Mouse (Mus musculus): ENCODE measurements at regions not wholly inside any gene's neighbourhood (a gene's known extent, or its start where the extent isn't known, plus 50 kb on each side); places are given as distances from the start of the nearest gene placed in this dataset.

DNA sequence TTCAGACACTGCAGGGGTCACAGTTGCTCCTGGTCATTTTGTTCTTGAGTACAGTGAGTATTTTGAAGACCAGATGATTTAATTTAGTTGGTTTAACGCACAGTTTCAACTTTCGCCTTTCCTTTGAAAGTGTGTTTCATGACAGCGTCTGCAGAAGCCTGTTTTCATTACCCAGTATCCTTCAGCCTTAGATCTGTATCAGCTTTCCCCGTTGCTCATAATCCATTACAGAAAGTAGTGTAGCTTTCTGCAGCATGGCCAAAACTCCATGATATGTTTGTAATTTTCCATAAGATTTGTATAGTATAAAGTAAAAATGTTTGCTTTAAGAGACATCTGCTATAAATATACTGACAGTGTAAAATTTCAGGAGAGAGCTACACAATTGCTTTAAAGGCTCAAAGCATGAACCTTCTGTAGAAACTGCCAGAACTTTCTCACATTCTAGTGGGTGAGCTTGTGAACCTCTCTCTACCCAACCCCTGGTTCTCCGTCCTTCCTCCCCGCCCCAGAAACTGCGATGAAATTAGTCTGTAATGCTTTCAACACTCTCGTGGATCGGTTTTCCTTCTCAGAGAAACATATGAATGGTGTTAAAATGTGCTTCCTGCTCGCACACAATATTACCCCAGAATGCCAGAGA, 506.6 kb upstream of the Adgrl2 start:
- no peak for DNase-seq

DNA sequence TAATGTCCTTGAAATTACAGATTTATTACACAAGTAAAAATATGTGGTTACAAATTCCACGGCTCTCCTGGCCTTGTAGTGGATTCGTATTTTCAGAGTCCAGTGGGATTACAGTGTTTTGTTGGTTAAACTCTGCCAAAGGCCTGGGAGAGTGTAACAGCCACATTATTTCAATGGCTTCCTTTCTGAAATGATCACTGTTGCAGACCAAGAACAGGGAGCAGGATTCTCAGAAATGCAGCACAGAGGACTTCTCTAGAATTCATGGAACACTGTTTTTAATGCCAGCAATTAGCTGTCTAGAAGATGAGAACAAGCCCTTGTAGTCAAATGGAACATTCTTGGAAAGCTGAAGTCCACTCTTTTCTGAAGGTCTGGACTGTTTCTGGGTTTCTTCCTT, 505.8 kb upstream of the Adgrl2 start:
- no peak for DNase-seq

DNA sequence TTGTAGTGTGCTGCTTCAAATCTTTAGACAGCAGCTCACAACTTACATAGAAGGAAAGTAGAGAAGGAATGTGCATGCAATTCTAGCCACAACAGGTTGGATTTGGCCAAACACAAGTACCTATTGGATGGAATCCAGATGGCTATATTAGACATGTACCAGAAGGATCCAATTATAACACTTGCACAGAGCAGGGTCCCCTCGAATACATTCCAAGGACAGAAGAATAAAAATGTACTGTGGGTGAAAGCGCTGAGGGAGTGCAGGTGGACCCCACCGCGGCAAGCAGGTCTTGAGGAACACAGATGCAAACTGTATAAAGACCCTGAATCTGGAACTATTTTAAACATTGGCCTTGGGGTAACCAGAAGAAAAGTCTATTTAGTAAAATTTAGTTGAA, 497.8 kb upstream of the Adgrl2 start:
- no peak for DNase-seq

DNA sequence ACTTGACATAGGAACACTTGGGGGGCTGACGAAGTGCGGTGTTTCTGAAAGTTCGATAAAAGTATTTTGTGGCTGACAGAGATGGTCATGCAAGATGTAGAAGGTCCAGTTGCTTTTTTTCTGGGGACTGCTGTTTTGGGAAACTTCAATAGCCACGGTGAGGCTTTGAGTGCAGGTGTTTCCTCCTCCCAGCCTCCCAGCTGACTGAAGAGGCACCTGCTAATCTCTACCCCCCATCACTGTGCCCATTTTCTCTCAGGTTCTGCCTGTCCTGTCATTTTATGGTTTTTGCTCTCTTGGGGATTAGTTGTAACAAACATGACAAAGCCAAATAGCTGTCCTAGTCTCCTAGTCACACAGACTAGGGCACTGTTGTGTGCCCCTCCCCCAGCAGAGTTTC, 495.1 kb upstream of the Adgrl2 start:
- DNase-seq: peak; percentile 19 to 28

DNA sequence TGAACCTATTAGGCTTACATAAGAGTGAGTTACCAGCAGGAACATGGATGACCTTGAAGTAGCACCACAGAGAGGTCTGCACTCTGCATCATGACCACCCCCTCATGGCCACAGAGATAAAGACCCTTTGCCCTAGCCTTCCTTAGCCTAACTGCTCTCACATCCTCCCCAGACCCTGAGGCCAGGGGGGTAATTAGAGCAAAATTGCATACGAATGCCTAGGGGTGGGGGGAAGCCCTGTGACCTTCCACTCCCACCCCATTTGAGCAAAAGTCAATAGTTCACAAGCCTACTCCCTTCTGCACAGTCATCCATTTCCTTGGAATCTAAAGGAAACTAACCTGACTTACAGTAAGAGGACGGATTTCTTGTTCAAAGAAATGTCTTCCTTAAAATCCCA, 494.0 kb upstream of the Adgrl2 start:
- no peak for DNase-seq

DNA sequence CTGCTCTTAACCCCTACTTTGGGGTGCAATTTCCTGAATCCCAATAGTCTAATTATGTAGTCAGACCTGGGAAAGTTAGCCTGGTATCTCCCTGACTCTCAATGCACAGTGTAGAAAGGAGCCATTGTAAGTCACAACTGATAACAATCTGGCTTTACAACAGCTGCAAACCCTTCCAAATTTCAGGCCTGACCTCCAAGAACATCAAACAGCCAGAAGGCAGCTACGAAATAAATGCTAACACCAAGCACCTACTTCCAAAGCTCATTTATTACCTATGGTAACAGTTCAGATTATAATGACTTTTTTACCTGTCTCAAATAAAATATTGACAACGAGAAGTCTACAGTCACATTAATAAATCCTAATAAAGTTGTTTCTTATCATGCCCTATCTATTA, 485.8 kb upstream of the Adgrl2 start:
- DNase-seq: no peak

DNA sequence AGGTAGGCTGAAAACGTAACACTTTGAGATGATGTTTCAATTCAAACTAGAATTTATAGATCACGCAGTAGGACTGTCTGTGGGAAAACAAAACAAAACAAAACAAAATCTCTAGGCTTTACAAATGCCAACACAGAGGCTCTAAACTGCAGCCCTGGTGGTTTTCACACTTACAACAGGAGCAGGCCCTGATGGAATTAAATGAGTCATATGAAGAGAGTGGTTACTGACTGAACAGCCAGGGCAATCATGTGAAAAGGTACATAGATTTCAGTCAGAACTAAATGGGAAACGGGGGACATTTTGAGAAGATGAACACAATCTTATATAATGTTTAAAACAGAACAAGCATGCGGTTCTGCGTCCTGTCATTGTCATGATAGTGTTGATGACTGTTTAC, 476.6 kb upstream of the Adgrl2 start:
- no peak for DNase-seq

DNA sequence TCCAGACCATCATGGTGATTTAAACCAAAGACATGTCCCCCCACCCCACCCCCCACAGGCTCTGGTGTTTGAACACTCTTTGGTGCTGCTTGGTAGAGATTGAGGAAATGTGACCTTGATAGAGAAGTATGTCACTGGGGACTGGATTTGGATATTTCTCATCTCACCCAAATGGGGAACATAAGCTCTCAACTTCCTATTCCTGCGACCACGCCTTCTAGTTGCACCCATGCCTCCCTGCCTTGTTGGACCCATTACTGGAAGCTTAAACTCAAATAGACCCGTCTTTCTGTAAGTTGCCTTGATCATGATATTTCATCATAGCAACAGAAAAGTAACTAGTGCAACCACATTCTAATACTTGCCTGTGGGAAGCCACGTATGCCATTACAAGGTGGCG, 474.2 kb upstream of the Adgrl2 start:
- no peak for DNase-seq

DNA sequence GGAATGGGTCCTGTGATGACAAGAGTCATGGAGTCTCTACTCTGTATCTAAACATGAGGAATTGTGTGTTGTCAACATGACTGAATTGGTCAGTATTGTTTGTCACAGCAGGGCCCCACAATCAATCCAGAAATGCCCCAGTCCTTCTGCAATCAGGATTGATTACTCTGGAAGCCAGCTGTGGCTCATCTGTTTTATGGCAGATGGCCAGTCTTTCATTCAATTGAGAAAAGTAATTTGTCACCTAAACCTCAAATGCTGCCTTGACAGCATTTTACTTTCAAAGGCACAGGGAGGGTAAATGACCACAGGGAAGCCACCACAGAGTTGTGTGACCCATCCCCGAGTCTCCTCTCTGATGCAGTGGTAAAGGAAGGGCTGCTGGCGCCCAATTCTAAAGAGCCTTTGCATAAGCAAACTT, 471.8 kb upstream of the Adgrl2 start:
- no peak for DNase-seq

DNA sequence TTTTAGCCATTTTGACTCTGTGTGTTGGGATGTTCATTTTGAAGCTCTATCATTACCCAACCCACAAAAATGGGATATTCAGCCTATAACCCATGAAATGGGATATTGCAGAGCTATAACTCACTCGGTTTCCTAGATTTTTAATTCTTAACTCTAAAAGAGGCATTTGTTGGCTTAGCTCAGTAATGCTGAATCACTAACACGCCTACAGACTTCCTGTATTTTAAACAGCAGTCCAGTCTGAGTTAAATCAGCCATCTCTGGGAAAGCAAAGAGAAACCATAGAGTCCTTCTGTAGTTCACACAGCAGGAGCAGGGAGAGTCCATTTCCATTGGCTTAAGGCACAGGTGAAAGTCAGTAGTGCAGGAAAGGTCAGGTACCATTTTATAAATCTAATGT, 471.3 kb upstream of the Adgrl2 start:
- DNase-seq: no peak

DNA sequence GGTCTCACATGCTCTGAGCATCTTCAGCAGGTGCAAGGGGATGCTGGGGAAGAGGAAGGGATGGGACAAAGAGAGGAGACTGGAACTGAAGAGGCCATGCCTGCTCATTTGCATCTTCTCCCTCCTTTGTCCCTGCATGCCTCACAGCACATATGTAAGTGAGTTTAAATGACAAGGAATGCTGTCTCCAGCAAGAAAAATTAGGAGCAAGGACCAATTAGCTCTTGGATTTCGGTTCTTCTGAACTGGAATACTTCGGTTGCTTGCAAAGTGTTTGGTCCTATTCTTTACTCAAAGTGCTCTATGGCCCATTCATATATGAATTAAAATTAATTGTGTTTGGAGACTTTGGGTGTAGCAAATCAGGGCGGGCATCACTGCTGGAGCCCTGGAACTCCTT, 459.0 kb upstream of the Adgrl2 start:
- no peak for DNase-seq

DNA sequence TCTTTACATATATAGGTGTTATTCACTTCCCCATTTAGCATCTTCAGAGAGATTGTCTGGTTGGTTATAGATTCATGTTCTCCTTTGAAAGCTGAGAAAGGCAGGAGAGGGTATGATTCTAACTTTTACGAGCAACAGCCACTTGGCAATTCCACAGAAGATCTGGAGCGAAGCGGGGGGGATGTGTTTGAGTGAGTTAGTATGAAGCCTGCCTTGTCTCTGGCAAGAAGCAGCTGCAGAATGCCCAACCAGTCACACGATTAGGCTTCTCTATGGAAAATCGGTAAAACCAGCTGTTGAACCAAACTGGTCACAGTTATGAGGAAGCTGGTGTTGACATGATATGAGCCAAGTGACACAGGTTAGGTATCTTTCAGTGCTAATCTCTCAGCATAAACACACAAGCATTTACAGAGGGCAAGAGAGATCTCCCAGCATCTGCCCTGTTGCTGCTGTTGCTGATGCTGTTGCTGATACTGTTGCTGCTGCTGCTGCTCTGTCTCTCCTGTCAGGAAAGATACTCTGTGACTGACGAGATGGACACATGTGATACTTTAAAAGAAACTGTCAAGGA, 455.7 kb upstream of the Adgrl2 start:
- DNase-seq: no peak

DNA sequence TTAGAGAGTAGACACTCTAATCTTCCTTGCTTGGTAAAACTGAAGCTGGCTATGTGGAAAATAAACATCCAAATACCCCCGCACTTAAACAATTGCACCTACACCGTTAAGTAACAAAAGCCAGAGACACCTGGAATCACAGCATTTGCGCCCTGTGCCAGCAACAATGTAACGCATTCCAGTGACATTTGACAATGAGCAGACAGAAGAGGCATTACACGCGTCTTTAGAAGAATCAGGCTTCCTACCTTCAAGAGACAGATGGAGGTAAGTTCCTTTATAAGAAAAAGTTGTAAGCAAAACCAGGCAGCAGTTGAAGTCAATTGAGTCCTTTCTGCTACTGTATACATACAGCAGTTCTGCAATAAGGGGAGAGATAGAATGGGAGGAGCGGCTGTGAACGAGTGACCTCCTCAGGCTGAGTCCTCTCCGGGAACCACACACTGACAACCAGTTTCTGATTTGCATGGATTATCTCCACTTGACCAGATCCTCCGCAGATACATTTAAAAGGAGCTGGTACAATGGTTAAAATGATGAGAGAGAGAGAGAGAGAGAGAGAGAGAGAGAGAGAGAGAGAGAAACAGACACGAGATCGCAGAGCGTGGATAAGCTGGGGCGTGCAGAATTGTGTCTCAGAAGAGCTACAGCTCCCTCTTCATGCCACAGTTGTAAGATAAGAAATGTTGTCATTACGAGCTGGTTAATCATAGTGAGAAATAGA, 454.7 kb upstream of the Adgrl2 start:
- DNase-seq: no peak

DNA sequence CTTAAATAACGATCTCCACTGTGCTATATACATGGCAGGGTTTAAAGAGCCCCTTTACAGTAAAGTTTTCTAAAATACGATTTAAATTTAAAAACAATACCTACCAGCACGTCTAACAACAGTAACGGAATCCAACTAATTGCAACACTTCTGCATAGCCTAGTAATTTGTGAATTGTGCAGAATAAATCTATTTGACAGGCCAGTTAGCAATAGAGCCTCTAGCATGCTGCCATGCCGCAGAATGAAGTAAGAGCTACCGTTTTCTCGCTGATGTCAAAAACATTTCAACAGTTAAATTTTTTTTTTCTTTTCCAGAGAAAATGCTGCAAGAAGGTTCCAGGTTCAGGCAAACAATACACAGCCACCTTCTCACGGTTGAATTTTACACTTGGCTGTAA, 454.0 kb upstream of the Adgrl2 start:
- DNase-seq: no peak

DNA sequence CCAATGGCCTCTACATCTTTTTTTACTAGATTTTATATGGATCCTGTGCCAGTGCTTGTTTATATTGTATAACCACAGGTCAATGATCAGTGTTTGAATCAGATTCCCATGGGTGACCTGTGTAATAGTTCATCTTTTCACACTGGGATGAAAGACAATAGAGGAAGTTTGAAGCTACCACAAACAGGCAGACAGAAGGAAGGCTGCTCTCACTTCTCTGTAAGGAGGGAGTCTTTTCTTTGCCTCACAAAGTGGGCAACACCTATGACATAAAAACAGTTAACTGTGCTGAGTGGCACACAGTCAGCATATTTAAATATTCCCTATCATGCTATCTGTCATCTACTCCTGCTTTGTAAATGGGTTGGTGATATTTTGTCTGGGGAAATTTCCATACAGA, 450.9 kb upstream of the Adgrl2 start:
- no peak for DNase-seq

DNA sequence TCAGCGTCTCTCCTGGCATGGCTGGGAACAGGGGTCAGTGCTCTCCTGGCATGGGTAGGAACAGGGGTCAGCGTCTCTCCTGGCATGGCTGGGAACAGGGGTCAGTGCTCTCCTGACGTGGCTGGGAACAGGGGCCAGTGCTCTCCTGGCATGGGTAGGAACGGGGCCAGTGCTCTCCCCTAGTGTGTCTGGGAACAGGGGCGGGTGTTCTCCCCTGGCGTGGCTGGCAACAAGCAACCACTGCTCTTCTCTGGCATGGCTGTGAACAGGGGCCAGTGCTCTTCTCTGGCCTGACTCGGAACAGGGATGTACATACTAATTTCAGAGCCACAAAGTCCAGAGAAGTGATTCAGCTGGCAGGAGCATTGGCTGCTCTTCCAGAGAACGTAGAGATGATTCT, 447.4 kb upstream of the Adgrl2 start:
- no peak for DNase-seq

DNA sequence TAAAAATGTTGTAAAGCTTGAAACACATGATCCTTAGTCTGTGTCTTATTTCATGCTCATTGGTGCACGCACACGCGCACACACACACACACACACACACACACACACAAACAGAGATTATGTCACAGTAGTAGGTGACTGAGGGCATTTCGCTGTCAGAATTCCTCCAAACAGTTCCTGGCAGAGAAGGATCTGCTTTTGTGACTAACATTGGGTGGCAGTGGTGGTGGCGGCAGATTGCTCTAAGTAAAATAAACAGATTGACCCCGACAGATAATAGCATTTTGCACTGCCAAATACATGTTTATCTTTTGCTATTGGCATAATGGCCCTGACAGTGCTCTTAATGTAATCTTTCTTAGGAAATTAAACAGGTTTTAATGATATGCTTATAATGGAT, 446.6 kb upstream of the Adgrl2 start:
- no peak for DNase-seq

DNA sequence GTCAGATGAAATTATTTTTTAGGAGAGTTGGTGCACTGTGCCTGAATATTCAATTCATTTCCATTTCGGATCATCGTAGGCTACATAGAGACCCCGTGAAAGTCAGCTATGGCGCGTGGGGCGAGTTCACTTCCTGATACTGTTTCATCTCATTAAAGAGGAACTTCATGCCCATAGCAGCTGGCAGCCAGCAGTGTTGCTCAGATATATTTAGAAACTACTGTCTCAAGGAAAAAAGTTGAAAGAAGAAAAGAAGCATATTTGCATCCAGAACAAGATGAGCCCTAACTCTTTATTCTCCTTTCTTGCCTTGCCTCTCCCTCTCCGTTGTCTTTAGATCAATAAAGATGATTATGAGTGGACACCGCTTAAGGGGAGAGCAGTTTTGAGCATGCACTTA, 446.1 kb upstream of the Adgrl2 start:
- DNase-seq: no peak

DNA sequence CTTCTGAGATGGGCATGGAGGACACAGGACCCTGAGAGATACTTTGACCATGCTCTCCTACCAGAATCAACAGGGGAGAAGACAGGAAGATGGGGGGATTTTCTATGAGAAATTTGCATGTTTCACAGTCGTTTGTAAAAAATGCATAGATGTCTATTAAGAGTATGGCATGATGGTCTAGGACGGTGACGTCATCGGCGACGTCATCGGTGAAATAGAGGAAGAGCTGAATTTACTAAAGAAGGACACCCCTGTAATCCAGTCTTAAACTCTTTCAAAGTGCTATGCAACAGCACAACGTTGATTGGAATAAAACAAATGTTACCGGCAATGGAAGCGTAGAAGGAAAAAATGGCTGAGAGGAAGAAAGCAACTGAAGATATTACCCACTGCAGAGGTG, 441.4 kb upstream of the Adgrl2 start:
- DNase-seq: no peak

DNA sequence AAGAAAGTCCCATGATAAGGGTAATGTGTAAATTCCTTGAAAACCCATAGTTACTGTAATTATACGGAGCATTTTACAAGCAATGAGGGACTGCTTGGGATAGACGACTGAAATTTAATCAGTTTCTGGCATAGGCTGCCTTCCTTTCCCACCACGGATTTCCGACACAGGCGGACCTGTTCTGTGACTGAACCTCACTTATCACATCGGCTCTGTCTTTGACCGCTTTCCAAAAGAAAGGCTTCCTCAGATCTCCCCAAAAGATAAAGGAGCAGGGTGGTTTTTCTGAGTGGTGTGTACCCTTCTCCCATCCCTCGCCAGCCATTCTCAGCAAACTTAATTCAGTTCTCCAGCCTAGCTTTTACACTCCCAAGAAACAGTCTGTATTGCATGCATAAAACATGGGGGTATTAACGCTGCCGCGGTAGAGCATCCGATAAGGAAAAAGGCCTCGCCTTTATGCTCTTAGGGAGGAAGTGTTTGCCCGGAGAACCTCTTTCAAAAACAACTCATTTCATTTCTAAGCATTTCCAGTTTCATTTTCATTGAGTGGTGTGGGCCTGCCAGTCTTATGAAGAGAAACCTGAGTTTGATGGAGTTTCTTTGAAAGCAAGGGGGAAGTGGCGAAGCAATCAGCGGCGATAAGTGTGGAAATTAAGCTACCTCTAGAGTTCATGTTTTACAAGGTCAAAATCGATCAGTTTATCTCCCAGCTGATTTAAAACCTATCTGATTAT, 435.8 kb upstream of the Adgrl2 start:
- no peak for DNase-seq

DNA sequence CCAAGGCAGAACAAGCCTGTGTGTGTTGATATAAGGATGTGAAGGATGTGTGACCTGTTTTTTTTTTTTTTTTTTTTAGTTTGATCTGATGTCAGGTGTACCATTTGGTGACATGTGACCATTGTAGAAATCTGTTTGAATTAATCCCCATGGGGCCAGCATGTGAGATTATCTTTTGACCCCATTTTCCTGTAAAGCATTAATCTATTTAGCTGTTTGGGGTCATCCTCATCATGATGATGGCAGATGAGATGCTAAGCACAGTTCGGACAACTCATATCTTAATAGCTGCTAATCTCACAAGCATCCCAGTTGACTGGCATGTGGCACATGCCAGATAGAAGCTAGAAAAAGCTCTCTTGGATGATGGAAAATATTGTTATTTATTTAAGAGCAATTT, 434.0 kb upstream of the Adgrl2 start:
- DNase-seq: no peak

DNA sequence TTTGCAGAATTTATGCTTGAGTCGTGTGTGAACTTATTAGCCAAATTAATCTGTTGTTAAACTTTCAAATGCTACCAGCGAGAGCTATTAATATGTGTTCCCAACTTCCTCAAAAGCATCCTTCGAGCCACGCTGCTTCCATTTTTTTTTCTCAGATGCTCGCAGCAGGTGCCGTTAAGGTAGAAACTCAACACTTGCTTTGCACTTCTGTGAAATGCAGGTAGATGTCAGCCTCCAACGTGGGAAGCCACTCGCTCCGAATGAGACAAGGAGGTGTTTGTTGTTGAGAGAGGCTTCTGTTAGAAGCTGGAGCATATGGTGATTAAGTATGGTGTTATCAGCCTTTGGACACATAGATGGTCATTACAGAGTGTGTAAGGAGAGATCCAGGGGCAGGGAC, 433.1 kb upstream of the Adgrl2 start:
- no peak for DNase-seq

DNA sequence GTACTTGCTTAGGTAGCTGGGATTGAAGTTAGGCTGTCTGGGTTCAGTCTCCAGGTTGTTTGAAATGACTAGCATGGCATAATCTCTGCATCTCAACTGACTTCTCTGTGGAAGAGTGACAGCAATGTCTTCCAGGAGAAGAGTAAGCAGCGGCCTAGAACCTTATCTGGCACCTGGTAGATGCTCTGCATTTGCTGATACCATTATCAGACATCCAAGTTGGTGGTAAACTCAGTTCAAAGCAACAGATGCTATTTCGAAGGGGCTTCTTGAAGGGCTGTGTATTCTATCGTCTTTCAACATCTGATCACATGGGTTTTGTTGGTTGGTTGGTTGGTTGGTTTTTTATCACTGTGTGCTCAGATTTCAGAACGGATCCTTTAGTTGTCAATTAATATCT, 424.7 kb upstream of the Adgrl2 start:
- DNase-seq: no peak

DNA sequence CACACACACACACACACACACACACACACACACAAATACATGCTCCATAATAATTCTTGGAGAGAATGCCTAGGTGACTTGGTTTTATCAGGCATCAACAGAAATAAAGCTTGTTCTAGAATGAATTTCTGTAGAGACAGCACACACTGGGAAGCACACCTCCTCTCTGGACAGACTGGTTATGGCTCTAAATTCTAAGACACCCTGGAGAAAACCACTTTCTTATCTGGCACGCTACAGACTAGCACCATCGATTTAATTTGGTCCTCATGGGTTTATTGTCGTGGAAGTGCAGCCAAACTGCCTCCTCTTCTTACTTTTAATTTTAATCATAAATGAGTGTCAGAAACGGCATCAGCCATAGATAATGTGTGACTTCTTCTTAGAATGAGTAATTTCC, 422.8 kb upstream of the Adgrl2 start:
- no peak for DNase-seq
